Mouse (Mus musculus) intestine, embryonic 14.5 days (tissue): Measurements from ENCODE around the gene Cel. TPM values are rescaled to one million over a fixed set of nuclear protein-coding genes. Genes with fewer than 3 reads are reported as not detected.

Experiments used
- ATAC-seq: fragments of 200-750 bp; cut with Nextera tagmentation; replicated peaks from 2 replicates; pipeline ENCODE4 v1.8.0; 2017; ENCODE audit warnings: low read depth, moderate number of reproducible peaks, moderate TSS enrichment, moderate library complexity; ENCODE audit not compliant: low FRiP score, low TSS enrichment
- DNase-seq: peaks from one replicate; pipeline ENCODE4 v3.0.0-alpha.2; 2018; ENCODE audit warnings: low spot score
- H3K27ac ChIP-seq: fragments of 300-500 bp; sonication (generic); 2 replicates; pipeline ENCODE4 v1.5.1; 2014; ENCODE audit warnings: low read depth, mild to moderate bottlenecking, control low read depth
- H3K27me3 ChIP-seq: fragments of 300-500 bp; sonication (generic); replicated peaks from 2 replicates; pipeline ENCODE4 v1.6.1; 2014; ENCODE audit warnings: low read length, control low read depth; ENCODE audit not compliant: control insufficient read depth, insufficient read depth
- H3K36me3 ChIP-seq: fragments of 300-500 bp; sonication (generic); 2 replicates; pipeline ENCODE4 v1.6.1; 2014; ENCODE audit warnings: low read length, control low read depth; ENCODE audit not compliant: control insufficient read depth, insufficient read depth
- H3K4me1 ChIP-seq: fragments of 300-500 bp; sonication (generic); replicated peaks from 2 replicates; pipeline ENCODE4 v1.6.1; 2014; ENCODE audit warnings: low read length, control low read depth, mixed read lengths; ENCODE audit not compliant: control insufficient read depth, insufficient read depth
- H3K4me2 ChIP-seq: fragments of 300-500 bp; sonication (generic); 2 replicates; pipeline ENCODE4 v1.6.1; 2014; ENCODE audit warnings: low read length
- H3K4me3 ChIP-seq: fragments of 300-500 bp; sonication (generic); 2 replicates; pipeline ENCODE4 v1.5.1; 2014; ENCODE audit warnings: low read depth, low read length, control low read depth, mixed read lengths
- H3K9ac ChIP-seq: fragments of 300-500 bp; sonication (generic); 2 replicates; pipeline ENCODE4 v1.6.1; 2014; ENCODE audit warnings: mild to moderate bottlenecking, low read length
- H3K9me3 ChIP-seq: fragments of 300-500 bp; sonication (generic); 2 replicates; pipeline ENCODE4 v1.6.1; 2016; ENCODE audit warnings: low read length, control low read depth; ENCODE audit not compliant: control insufficient read depth
- WGBS: fragments of 180-500 bp; shearing (Covaris S2); extraction: QIAGEN DNeasy Blood & Tissue Kit; methylation state at CpG from one replicate; pipeline ENCODE4 v1.1.7; 2014; 5-methylcytosine and 5-hydroxymethylcytosine counted together
- microRNA-seq: library from miRNA; unstranded; fragments of <30 nt; microRNA quantifications from one replicate; pipeline ENCODE4, GENCODE M21; 2016
- polyA plus RNA-seq: library from polyadenylated mRNA; unstranded; fragments of >200 nt; fragmentation: Nextera tagmentation; extraction: Ambion mirVana; gene quantifications from 2 replicates; pipeline ENCODE4 v1.2.1, GENCODE M21; 2014

Gene Cel
- polyA plus RNA-seq, 1 experiment from 2014 or later = 67.3 TPM

DNA sequence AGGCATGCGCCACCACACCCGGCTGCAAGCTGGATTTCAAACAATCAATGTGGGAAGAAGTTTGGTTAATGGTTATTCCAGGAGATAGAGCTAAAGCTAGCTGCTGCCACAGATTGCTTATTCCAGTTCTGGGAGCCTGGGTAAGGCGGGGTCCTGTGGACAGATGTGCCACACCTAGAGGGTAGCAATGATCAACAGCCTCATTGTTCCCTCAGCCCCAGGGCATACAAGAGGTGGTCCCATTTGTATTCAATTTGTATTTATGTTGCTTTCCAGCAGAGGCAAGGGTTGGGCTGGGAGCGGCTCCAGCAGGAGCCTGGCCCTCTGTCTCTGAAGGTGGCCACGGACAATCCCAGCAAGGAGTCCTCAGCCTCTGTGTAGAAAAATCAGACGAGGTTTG lies 56.9 kb downstream of the Cel start:
- no peak overlapping the region for H3K9ac ChIP-seq
- 0 out of 2 replicates have a peak, but pooled peaks cover 16% of the 10 kb centered on the region for H3K36me3 ChIP-seq
- no peaks in the 10 kb centered on the region for H3K9me3 ChIP-seq
- DNase-seq (no peak), ATAC-seq (no peak)
- H3K4me2 ChIP-seq = no peak overlapping the region
- H3K4me1 ChIP-seq = no peaks in the 10 kb centered on the region
- WGBS = 88% methylated on average over 6 of the region's 6 CpGs
- H3K4me3 ChIP-seq = no peak overlapping the region
- no peak overlapping the region for H3K27ac ChIP-seq
- H3K27me3 ChIP-seq = no peaks in the 10 kb centered on the region

DNA sequence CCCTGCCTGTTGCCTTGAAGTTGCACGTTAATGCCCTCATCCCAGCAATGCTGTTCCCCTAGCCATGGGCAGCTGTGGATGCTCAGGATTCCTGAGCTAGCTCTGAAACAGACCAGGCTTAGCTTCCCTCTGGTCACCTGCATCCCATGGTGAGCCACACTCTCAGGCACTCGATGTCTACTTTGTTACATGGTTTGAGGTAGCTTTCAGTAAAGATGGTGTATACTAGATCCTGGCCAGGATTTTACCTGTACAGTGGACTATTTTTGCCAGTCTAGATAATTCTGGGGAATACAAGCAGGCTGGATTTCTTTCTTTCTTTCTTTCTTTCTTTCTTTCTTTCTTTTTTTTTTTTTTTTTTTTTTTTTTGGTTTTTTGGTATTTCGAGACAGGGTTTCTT lies 57.4 kb downstream of the Cel start, which contains the start of gene Gm10134:
Gene Gm10134 (plus strand): TSS at position 301 of the 400 bp plus-strand sequence.
- no peaks in the 10 kb centered on the region for H3K27me3 ChIP-seq
- H3K4me3 ChIP-seq = no peak within 1 kb of the TSS
- no peak within 1 kb of the TSS for H3K4me2 ChIP-seq
- WGBS = 70% methylated on average over 3 of the region's 3 CpGs
- ATAC-seq = no peak
- no peak within 1 kb of the TSS for H3K27ac ChIP-seq
- H3K36me3 ChIP-seq = 0 out of 2 replicates have a peak, but pooled peaks cover 16% of the 10 kb centered on the region
- H3K9ac ChIP-seq = no peak within 1 kb of the TSS
- H3K9me3 ChIP-seq = no peaks in the 10 kb centered on the region
- DNase-seq = no peak
- H3K4me1 ChIP-seq = no peaks in the 10 kb centered on the region

Small RNAs within 50 kb of the gene (microRNA-seq; reads per million reads assigned to microRNA genes)
- not detected for gene Gm22824

Other genes with a start within 250 kb of the Cel start
- 4.5 and 5.2 TPM in 2 replicates for gene Ppp1r26, start 116.6 kb downstream of the Cel start, polyA plus RNA-seq
- 0.28 TPM in 1 of 2 replicates, not detected in the other for gene 1700007K13Rik, start 97.1 kb downstream of the Cel start, polyA plus RNA-seq
- 64.4 and 69.1 TPM in 2 replicates for gene Mrps2, start 95.3 kb downstream of the Cel start, polyA plus RNA-seq
- 4.7 and 5.2 TPM in 2 replicates for gene Gbgt1, start 66.5 kb downstream of the Cel start, polyA plus RNA-seq
- 6.4 and 15.5 TPM in 2 replicates for gene Gm10134, start 57.3 kb downstream of the Cel start, polyA plus RNA-seq
- 38.7 and 40.6 TPM in 2 replicates for gene Ralgds, start 50.3 kb downstream of the Cel start, polyA plus RNA-seq
- 30.4 and 30.5 TPM in 2 replicates for gene Gtf3c5, start 20.3 kb upstream of the Cel start, polyA plus RNA-seq
- 0.27 TPM in 1 of 2 replicates, not detected in the other for gene Gfi1b, start 58.6 kb upstream of the Cel start, polyA plus RNA-seq
- 17.2 and 19.4 TPM in 2 replicates for gene Tsc1, start 77.8 kb upstream of the Cel start, polyA plus RNA-seq
- gene Spaca9, start 136.3 kb upstream of the Cel start, polyA plus RNA-seq = 1.3 and 1.6 TPM in 2 replicates
- 0.19 and 1.3 TPM in 2 replicates for gene Ak8, start 136.8 kb upstream of the Cel start, polyA plus RNA-seq